Mouse (Mus musculus) small intestine, adult 2 months (tissue): ENCODE measurements around the gene Cd180. TPM values are rescaled to one million over a fixed set of nuclear protein-coding genes. Genes with fewer than 3 reads are reported as not detected.

ENCODE experiments used
- H3K27ac ChIP-seq: fragments of 200-500 bp; 2 replicates; pipeline ENCODE4 v1.5.1; 2012; ENCODE audit warnings: low read depth, low read length, control low read depth, inconsistent platforms; ENCODE audit not compliant: insufficient read depth
- H3K27me3 ChIP-seq: fragments of 200-500 bp; 2 replicates; pipeline ENCODE4 v1.6.1; 2012; ENCODE audit warnings: mild to moderate bottlenecking, moderate library complexity, low read length, inconsistent platforms; ENCODE audit not compliant: control insufficient read depth, insufficient read depth
- H3K36me3 ChIP-seq: fragments of 200-500 bp; 2 replicates; pipeline ENCODE4 v1.6.1; 2012; ENCODE audit warnings: mild to moderate bottlenecking, low read length, control low read depth, inconsistent platforms; ENCODE audit not compliant: control insufficient read depth, insufficient read depth
- H3K4me1 ChIP-seq: fragments of 200-500 bp; 2 replicates; pipeline ENCODE4 v1.6.1; 2012; ENCODE audit warnings: low read length, inconsistent platforms, mixed read lengths; ENCODE audit not compliant: control insufficient read depth, insufficient read depth, insufficient read length
- H3K4me3 ChIP-seq: fragments of 200-500 bp; 2 replicates; pipeline ENCODE4 v1.5.1; 2012; ENCODE audit warnings: low read depth, mild to moderate bottlenecking, control low read depth, inconsistent platforms, low read length, moderate library complexity
- CTCF ChIP-seq: fragments of 200-500 bp; IDR thresholded peaks from 2 replicates; pipeline ENCODE4 v1.5.1; 2012; ENCODE audit warnings: low read depth, mild to moderate bottlenecking, control low read depth, inconsistent platforms, low read length, moderate library complexity, mixed read lengths; ENCODE audit not compliant: insufficient replicate concordance, insufficient read length; ENCODE audit errors: extremely low read depth
- POLR2A ChIP-seq: fragments of 200-500 bp; IDR thresholded peaks from 2 replicates; pipeline ENCODE4 v1.6.1; 2012; ENCODE audit warnings: low read depth, mild to moderate bottlenecking, control low read depth, inconsistent platforms, low read length, moderate library complexity
- WGBS: fragments of 180-500 bp; shearing (Covaris S2); methylation state at CpG from one replicate; pipeline ENCODE4 v1.1.7; 2018; 5-methylcytosine and 5-hydroxymethylcytosine counted together
- polyA plus RNA-seq: library from polyadenylated mRNA; depleted of rRNA; stranded (reverse); fragments of >200 nt; gene quantifications from 2 replicates; pipeline ENCODE4 v1.2.3, GENCODE M21; 2012

Gene Cd180
- polyA plus RNA-seq, 1 experiment, result 0.76 TPM

- H3K4me1 ChIP-seq, result no peaks in the 10 kb centered on the region
- no peaks in the 10 kb centered on the region for H3K27me3 ChIP-seq
- H3K36me3 ChIP-seq, result peaks cover 34% of the 10 kb centered on the region
- WGBS, result 96% methylated on average over 11 of the region's 11 CpGs
- TF ChIP-seq CTCF (no peak), POLR2A (no peak)
- H3K27ac ChIP-seq, result no peak overlapping the region
- H3K4me3 ChIP-seq, result no peak overlapping the region
Measured at GRCm38 (mm10) chr13:102765216-102765615, 71.9 kb downstream of the Cd180 start.

- Histone ChIP-seq H3K4me1 (no peaks in the 10 kb centered on the region), H3K36me3 (peaks cover 31% of the 10 kb centered on the region), H3K27me3 (no peaks in the 10 kb centered on the region), H3K27ac (no peak overlapping the region), H3K4me3 (no peak overlapping the region)
- 74% methylated on average over 7 of the region's 7 CpGs for WGBS
- TF ChIP-seq POLR2A (no peak), CTCF (no peak)
Measured at GRCm38 (mm10) chr13:102767110-102767509, 73.8 kb downstream of the Cd180 start.

- H3K4me1 ChIP-seq, result no peaks in the 10 kb centered on the region
- TF ChIP-seq CTCF (no peak), POLR2A (no peak)
- peaks cover 37% of the 10 kb centered on the region for H3K36me3 ChIP-seq
- no peaks in the 10 kb centered on the region for H3K27me3 ChIP-seq
- H3K4me3 ChIP-seq, result no peak overlapping the region
- H3K27ac ChIP-seq, result no peak overlapping the region
- 94% methylated on average over 11 of the region's 11 CpGs for WGBS
Measured at GRCm38 (mm10) chr13:102768512-102768911, 75.2 kb downstream of the Cd180 start.

- H3K27me3 ChIP-seq, result no peaks in the 10 kb centered on the region
- H3K27ac ChIP-seq, result no peak overlapping the region
- H3K4me3 ChIP-seq, result no peak overlapping the region
- H3K4me1 ChIP-seq, result no peaks in the 10 kb centered on the region
- TF ChIP-seq CTCF (no peak), POLR2A (no peak)
- peaks cover 40% of the 10 kb centered on the region for H3K36me3 ChIP-seq
- WGBS, result 76% methylated on average over 8 of the region's 8 CpGs
Measured at GRCm38 (mm10) chr13:102770194-102770593, 76.8 kb downstream of the Cd180 start.

- H3K4me1 ChIP-seq, result no peaks in the 10 kb centered on the region
- 82% methylated on average over 9 of the region's 9 CpGs for WGBS
- H3K4me3 ChIP-seq, result no peak overlapping the region
- TF ChIP-seq POLR2A (no peak), CTCF (no peak)
- peaks cover 35% of the 10 kb centered on the region for H3K36me3 ChIP-seq
- H3K27ac ChIP-seq, result no peak overlapping the region
- H3K27me3 ChIP-seq, result no peaks in the 10 kb centered on the region
Measured at GRCm38 (mm10) chr13:102773169-102773568, 79.8 kb downstream of the Cd180 start.

GRCm38 (mm10) chr13:102774786-102775201, 81.4 kb downstream of the Cd180 start:
- Histone ChIP-seq H3K4me1 (no peaks in the 10 kb centered on the region), H3K27me3 (no peaks in the 10 kb centered on the region), H3K4me3 (no peak overlapping the region), H3K36me3 (peaks cover 27% of the 10 kb centered on the region), H3K27ac (no peak overlapping the region)
- TF ChIP-seq CTCF (no peak), POLR2A (no peak)
- 80% methylated on average over 7 of the region's 7 CpGs for WGBS

GRCm38 (mm10) chr13:102775506-102775905, 82.1 kb downstream of the Cd180 start:
- Histone ChIP-seq H3K4me3 (no peak overlapping the region), H3K27ac (no peak overlapping the region), H3K4me1 (no peaks in the 10 kb centered on the region), H3K27me3 (no peaks in the 10 kb centered on the region), H3K36me3 (peaks cover 25% of the 10 kb centered on the region)
- 88% methylated on average over 6 of the region's 6 CpGs for WGBS
- TF ChIP-seq POLR2A (no peak), CTCF (no peak)

- Histone ChIP-seq H3K27ac (no peak overlapping the region), H3K27me3 (no peaks in the 10 kb centered on the region), H3K36me3 (peaks cover 18% of the 10 kb centered on the region), H3K4me1 (no peaks in the 10 kb centered on the region), H3K4me3 (no peak overlapping the region)
- WGBS, result 96% methylated on average over 3 of the region's 3 CpGs
- no peak for TF ChIP-seq POLR2A
- no peak for TF ChIP-seq CTCF
Measured at GRCm38 (mm10) chr13:102778859-102779258, 85.5 kb downstream of the Cd180 start.
